Mouse (Mus musculus) T-helper 1 cell (primary cell): ENCODE measurements at regions not wholly inside any gene's neighbourhood (a gene's known extent, or its start where the extent isn't known, plus 50 kb on each side); places are given as distances from the start of the nearest gene placed in this dataset.

ENCODE experiments used
- in situ Hi-C: fragments of 300-600 bp; cut with MboI, MseI; formaldehyde crosslinking; loops from one replicate; pipeline ENCODE4 v1.15.1; 2025; ENCODE audit warnings: high pct_unique_total_duplicates

- in situ Hi-C loops = no loop called here
Observed at GRCm38 (mm10) chr13:31681571-31681970, 56.0 kb downstream of the Foxf2 start.

GRCm38 (mm10) chr13:31683311-31683710, 57.7 kb downstream of the Foxf2 start:
- in situ Hi-C loops = no loop called here

GRCm38 (mm10) chr13:31688531-31688930, 62.9 kb downstream of the Foxf2 start:
- in situ Hi-C loops = no loop called here

DNA sequence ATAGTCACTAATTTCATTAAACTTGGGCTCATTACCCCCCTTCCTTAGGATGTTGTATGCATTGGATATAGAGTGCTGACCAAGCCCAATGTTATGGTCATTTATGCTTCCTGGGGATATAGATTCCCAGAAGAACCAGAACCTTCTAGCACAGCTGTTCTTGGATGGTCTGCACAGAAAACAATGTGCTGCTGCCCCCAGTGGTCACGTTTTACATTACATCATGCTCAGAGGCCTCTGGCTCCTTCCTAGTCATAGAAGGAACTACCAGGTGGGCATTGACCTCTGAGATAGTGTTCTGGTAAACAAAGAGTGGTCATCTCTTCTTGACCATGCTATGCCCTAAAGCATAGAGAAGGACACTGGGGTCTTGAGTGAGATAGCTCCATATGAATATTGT, 63.7 kb downstream of the Foxf2 start:
- in situ Hi-C loops = no loop called here

DNA sequence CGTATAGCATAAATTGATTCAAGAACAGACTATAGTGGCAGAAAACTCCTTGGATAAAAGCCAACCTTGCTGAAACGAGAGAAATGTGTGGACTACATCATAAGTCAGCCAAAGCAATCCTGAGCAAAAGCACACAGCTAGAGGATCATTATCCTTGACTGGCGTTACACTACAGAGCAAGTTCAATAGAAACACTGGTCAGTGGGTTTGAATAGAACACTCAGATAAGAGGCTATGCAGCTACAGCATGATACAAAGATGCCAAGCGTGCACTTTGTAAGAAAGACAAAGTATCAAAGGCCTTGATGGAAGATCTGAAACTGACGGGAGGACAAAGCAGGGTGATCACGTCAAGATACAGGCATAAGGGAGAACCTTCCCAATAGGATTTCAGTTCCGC, 70.1 kb downstream of the Foxf2 start:
- in situ Hi-C loops = no loop called here

GRCm38 (mm10) chr13:31704199-31704598, 78.6 kb downstream of the Foxf2 start:
- in situ Hi-C loops = loop anchor here (10.0 kb wide), 1 partner anchor 1481 kb away; no protein-coding TSS in a partner anchor

GRCm38 (mm10) chr13:31705406-31705805, 79.8 kb downstream of the Foxf2 start:
- in situ Hi-C loops = loop anchor here (10.0 kb wide), 1 partner anchor 1479 kb away; no protein-coding TSS in a partner anchor

GRCm38 (mm10) chr13:31710681-31711080, 85.1 kb downstream of the Foxf2 start:
- in situ Hi-C loops = no loop called here

GRCm38 (mm10) chr13:31715683-31716082, 90.1 kb downstream of the Foxf2 start:
- in situ Hi-C loops = no loop called here

GRCm38 (mm10) chr13:31716771-31717170, 89.7 kb upstream of the Foxc1 start:
- in situ Hi-C loops = no loop called here

GRCm38 (mm10) chr13:31720731-31721130, 85.7 kb upstream of the Foxc1 start:
- in situ Hi-C loops = no loop called here

DNA sequence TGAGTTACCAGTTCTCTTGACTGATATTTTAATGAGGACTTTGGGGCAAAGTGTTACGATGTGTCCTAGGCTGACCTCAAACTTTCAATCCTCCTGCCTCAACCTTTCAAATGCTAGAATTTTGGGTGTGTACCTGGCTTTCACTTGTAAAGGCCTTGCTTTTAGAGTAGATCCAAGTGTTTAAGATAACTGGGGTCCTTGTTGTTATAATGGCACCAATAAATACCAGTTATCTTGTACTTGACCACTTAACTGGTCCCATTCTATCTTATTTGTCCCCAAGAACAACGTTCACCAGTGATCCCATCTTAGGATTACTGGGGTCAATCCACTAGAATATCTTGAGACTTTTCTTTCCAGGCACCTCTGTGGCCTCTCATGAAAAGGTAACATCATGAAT, 77.6 kb upstream of the Foxc1 start:
- in situ Hi-C loops = loop anchor here (25.0 kb wide), 1 partner anchor 1583 kb away; the partner anchor contains the start of gene Serpinb9f

DNA sequence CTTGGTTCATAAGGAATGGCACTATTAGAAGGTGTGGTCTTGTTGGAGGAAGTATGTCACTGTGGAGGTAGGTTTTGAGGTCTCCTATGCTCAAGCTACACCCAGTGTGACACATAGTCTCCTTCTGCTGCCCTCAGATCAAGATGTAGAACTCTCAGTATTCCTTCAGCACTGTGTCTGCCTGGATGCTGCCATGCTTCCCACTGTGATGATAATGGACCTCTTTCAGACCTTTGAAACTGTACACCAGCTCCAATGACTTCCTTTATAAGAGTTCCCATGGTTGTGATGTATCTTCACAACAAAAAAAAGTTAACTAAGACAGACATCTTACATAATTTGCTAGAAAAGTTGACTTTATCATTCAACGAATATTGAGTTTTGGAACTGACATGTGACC, 60.2 kb upstream of the Foxc1 start:
- in situ Hi-C loops = loop anchor here (25.0 kb wide), 1 partner anchor 1566 kb away; the partner anchor contains the start of gene Serpinb9f
